Mouse (Mus musculus): ENCODE measurements around the gene Rin3.

GRCm38 (mm10) chr12:102269144-102269543, 13.7 kb upstream of the Rin3 start:
- no peak for TF ChIP-seq CTCF (IDR thresholded peaks at IDR 0.05 in 2 of 3, conservative IDR thresholded peaks at IDR 0.05 in 1 of 3; ENCODE audit: control insufficient read depth in 1 of 3, insufficient read depth in 1 of 3, low read depth in 2 of 3, low read length in 3 of 3, poor library complexity in 1 of 3, severe bottlenecking in 1 of 3)
- no peak for TF ChIP-seq POLR2A (IDR thresholded peaks at IDR 0.05; ENCODE audit: control insufficient read depth in 1 of 2, insufficient read depth in 1 of 2, low read depth in 1 of 2, low read length in 2 of 2, poor library complexity in 1 of 2)
- no peak for TF ChIP-seq E2F4 (IDR thresholded peaks at IDR 0.05; ENCODE audit: borderline replicate concordance, low read depth, low read length)
- TF ChIP-seq EP300 (IDR thresholded peaks at IDR 0.05; ENCODE audit: low read depth in 1 of 2, low read length in 2 of 2), result no peak
- TF ChIP-seq TCF12 (IDR thresholded peaks at IDR 0.05; ENCODE audit: low read depth, low read length), result no peak
- TF ChIP-seq TAL1 (IDR thresholded peaks at IDR 0.05; ENCODE audit: low read length), result no peak
- TF ChIP-seq NELFE (IDR thresholded peaks at IDR 0.05; ENCODE audit: low read depth, low read length), result no peak
- no peak for TF ChIP-seq SMC3 (IDR thresholded peaks at IDR 0.05; ENCODE audit: low read depth, low read length)

Data from MEL (cell line).